Mouse (Mus musculus) myocyte (in vitro differentiated cells): ENCODE measurements around the gene Kank1.

ENCODE experiments used
- CEBPB ChIP-seq: IDR thresholded peaks from 2 replicates; pipeline ENCODE4 v1.6.1; 2011; ENCODE audit warnings: mild to moderate bottlenecking, moderate library complexity; ENCODE audit not compliant: poor library complexity, insufficient read depth, severe bottlenecking
- MAX ChIP-seq: IDR thresholded peaks from one replicate; pipeline ENCODE4 v1.6.1; 2011; ENCODE audit warnings: low read depth, mild to moderate bottlenecking, control low read depth
- MYOD1 ChIP-seq, 3 experiments: IDR thresholded peaks; one replicate each; pipeline ENCODE4 v1.6.1; 2011; ENCODE audit warnings: control low read depth in 2 of 3, low read depth in 2 of 3, mild to moderate bottlenecking in 2 of 3, moderate library complexity in 1 of 3; ENCODE audit not compliant: insufficient read length in 2 of 3, control insufficient read depth in 1 of 3
- MYOG ChIP-seq, 3 experiments: IDR thresholded peaks; one replicate each; pipeline ENCODE4 v1.6.1; 2011; ENCODE audit warnings: control low read depth in 2 of 3, low read depth in 2 of 3, mild to moderate bottlenecking in 2 of 3; ENCODE audit not compliant: insufficient read length in 2 of 3, control insufficient read depth in 1 of 3, insufficient read depth in 1 of 3
- POLR2A ChIP-seq: IDR thresholded peaks from one replicate; pipeline ENCODE4 v1.6.1; 2011; ENCODE audit warnings: low read depth, mild to moderate bottlenecking, control low read depth, moderate library complexity; ENCODE audit not compliant: insufficient read length
- POLR2AphosphoS2 ChIP-seq: IDR thresholded peaks from one replicate; pipeline ENCODE4 v1.6.1; 2011; ENCODE audit warnings: low read depth, control low read depth; ENCODE audit not compliant: insufficient read length
- REST ChIP-seq: IDR thresholded peaks from one replicate; pipeline ENCODE4 v1.6.1; 2011; ENCODE audit warnings: mild to moderate bottlenecking, control low read depth, moderate library complexity; ENCODE audit not compliant: insufficient read depth, insufficient read length
- TCF12 ChIP-seq: IDR thresholded peaks from one replicate; pipeline ENCODE4 v1.6.1; 2011; ENCODE audit warnings: mild to moderate bottlenecking, control low read depth; ENCODE audit not compliant: poor library complexity, insufficient read depth, severe bottlenecking
- TCF3 ChIP-seq: IDR thresholded peaks from one replicate; pipeline ENCODE4 v1.6.1; 2011; ENCODE audit warnings: low read depth, control low read depth; ENCODE audit not compliant: insufficient read length
- USF1 ChIP-seq: IDR thresholded peaks from one replicate; pipeline ENCODE4 v1.6.1; 2011; ENCODE audit warnings: low read depth, mild to moderate bottlenecking, control low read depth, moderate library complexity

DNA sequence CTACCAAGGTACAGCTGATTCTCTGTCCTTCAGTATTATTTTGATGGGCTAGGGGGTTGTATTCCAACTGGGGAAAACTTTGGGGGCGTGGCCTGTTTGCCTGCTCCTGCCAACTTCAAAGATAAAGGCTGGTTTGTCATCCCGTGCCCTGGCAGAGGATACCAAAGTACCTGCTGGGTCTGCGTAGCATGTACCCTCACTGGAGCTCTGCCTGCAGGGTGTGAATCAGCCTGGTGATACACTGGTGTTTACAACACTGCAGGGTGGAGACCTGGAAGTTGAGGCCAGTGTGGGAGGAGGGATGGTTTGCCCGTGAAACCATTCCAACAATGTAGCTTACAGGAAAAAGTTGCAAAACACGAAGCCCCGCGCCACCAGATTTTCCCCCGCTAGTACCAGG is 149.2 kb downstream of the Kank1 start:
- no peak for TF ChIP-seq CEBPB
- TF ChIP-seq TCF12 = no peak
- no peak for TF ChIP-seq POLR2AphosphoS2
- TF ChIP-seq REST = no peak
- no peak for TF ChIP-seq POLR2A
- no peak for TF ChIP-seq MAX
- TF ChIP-seq MYOD1 (IDR thresholded peaks at IDR 0.05; ENCODE audit: control insufficient read depth in 1 of 3, insufficient read length in 2 of 3, low read depth in 2 of 3) = no peak
- TF ChIP-seq USF1 = no peak
- TF ChIP-seq MYOG (IDR thresholded peaks at IDR 0.05; ENCODE audit: control insufficient read depth in 1 of 3, insufficient read depth in 1 of 3, insufficient read length in 2 of 3, low read depth in 2 of 3) = peak in 1 of 3 experiments; percentile 7
- TF ChIP-seq TCF3 = no peak
